Mouse (Mus musculus) lung, postnatal 14 days (tissue): ENCODE measurements around the gene Arfgef2.

Source experiments
- DNase-seq: peaks from one replicate; pipeline ENCODE4 v3.0.0; 2021

Arfgef2 gene

GRCm38 (mm10) chr2:166865476-166865875 is 60.1 kb downstream of the Arfgef2 start:
- DNase-seq = no peak

GRCm38 (mm10) chr2:166870271-166870865 is 65.0 kb downstream of the Arfgef2 start:
- DNase-seq = no peak

DNA sequence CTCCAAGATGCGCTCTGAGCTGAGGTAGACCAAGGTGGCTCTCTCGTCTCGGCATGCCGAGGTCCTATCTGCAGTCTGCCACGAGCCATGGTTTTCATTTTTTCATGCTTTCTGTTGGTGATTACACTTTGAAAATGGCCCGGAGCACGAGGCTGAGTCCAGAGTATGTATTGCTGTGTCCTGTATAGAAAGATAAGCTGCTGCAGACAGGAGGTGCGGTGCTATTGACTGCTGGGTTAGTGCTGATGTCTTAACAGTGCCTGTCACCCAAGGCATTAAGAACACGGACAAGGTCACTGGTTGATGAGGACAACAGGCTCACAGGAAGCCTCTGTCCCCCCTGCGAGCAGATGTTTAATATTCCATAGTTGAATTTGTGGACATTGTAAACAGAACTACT is 65.5 kb downstream of the Arfgef2 start:
- no peak for DNase-seq

DNA sequence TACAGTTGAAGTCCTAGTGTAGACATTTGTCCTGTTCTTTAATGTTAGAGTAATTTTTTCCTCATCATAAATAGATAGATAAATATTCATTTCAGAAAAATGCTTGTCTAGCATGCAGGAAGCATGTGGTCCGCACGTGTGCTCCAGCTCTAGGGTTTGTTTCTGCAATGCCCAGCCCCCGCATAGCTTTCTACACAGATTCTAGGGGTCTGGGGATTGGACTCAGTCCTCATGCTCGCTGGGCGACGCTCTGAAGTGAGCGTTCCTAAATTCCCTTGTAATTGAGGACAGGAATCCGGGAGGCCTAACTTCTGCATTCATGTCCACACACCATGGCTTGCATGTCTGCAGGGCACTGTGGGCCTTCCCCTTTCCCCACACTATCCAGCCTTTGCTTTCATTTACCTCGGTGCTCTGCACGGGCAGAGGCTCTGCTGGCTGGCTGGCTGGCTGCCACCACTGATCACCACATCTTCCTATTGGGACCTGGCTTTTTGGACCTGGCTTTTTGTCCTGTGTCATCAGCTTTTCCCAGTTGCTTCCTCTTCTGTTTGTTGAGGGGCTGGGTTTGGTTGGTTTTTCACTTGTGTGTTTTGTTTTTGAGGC is 69.4 kb downstream of the Arfgef2 start:
- DNase-seq = no peak

- no peak for DNase-seq
Measured at GRCm38 (mm10) chr2:166875561-166875960, 70.2 kb downstream of the Arfgef2 start.

GRCm38 (mm10) chr2:166876331-166876730 is 70.9 kb downstream of the Arfgef2 start:
- no peak for DNase-seq

GRCm38 (mm10) chr2:166885066-166885465 is 79.7 kb downstream of the Arfgef2 start:
- DNase-seq = no peak

DNA sequence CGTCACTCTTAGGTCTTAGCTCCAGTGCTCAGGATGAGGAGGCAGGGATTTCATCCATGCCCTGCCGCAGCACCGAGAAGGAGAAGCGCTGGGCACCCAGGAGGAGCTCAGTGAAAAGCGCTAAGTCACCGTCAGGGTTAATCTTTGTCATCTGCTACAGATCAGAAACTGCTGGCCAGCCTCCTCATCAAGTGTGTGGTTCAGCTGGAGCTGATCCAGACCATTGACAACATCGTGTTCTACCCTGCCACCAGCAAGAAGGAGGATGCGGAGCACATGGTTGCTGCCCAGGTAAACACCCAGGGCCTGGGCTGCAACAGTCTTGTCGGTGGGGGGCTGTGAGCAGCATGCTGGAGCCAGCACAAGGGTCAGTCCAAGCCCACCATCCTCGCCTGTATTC is 80.2 kb downstream of the Arfgef2 start:
- DNase-seq = no peak

GRCm38 (mm10) chr2:166886231-166886630 is 80.8 kb downstream of the Arfgef2 start:
- no peak for DNase-seq

DNA sequence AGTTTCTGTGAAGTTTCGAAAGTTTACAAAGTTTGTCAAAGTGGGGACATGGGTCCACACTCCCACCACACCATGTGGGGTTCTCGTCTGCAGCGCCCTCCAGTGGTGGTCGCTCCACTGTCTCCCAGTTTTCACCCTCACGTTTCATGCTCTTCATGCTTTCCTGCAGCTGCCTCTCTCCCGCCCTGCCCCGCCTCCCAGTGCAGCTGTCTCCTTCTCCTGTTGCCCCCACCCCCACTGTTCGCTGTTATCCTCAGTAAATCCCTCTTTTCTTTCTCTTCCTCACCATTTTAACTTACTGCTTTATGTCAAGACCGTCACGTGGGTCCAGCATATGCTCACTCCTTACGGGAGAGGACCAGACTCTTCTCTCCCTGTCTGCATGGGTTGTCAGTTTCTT is 82.4 kb downstream of the Arfgef2 start:
- no peak for DNase-seq

GRCm38 (mm10) chr2:166891366-166891880 is 86.0 kb downstream of the Arfgef2 start:
- DNase-seq = no peak

DNA sequence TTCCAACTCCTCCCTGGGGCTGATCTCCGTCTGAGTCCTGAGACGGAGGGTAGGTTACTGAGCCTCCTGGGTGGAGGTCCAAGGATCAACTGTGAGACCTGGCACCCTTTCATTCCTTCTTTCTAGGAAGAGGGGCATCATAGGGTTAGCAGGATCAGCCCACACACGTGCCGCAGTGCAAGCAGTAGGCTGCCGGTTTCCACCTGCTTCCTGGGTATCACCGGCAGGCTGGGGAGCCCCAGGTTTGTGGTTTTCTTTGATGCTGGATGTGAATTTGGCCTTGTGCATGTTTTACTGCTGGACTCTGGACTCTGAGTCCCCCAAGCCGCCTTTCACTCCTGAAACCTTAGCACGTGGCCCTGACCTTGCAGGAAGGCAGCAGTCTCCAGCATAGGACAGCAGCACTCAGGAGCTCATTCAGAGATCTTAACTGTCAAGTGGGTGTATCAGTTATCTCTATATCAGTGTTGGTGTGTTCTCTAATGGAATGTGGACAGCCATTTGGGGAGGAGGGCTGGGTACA is 86.8 kb downstream of the Arfgef2 start:
- no peak for DNase-seq

DNA sequence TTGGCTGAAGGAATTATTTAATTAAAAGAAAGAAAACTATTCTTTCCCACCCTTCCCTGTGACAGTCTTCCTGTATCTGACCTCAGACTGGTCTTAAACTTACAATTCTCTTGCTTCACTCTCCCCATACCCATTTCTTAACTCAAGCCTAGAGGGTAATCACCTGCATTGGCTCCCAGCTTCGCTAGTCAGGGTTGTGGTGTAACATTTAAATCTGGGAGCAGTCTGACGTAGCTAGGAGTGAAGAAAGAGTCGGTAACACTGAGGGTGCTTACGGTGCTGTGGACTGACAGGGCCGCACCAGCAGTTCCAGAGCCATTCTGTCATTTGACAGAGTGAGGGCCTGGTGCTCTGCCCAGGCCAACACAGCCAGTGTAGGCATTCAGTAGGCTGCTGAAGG is 87.6 kb downstream of the Arfgef2 start:
- no peak for DNase-seq

DNA sequence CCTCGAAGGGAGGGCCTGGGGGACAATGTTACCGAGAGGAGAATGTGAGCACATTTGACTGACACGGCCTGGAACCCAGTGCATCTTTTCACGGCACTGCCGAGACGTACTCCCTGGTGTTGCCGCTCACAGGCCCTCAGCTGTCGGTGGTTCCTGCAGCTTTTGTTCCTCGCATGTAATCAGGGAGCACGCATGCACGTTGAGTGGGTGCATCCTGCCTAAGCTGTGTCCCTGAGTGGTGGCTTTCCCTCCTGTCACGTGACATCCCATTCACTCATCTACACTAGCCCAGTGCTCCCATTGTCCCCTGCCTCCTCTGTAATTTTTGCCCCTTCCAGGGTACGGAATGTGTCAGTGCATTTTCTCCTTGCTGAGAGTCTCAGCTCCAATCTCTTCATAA is 91.0 kb downstream of the Arfgef2 start:
- no peak for DNase-seq

GRCm38 (mm10) chr2:166896974-166897373 is 91.6 kb downstream of the Arfgef2 start:
- no peak for DNase-seq

DNA sequence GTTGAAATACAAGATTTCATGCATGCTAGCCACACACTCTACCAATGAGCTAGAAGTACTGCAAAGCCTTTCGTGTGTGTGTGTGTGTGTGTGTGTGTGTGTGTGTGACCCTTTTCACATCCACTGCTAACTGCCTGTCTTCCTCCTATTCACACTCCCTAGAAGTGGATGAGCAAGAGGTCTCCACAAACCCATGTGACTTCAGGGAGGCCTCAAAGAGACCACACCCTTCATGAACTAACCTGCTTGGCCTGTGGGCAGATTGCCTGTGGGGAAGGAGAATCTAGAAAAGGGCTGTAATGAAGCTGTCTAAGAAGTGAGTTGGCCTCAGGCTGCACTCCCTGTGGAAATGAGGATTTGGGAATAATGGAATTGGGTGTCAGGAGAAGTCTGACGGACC is 93.8 kb downstream of the Arfgef2 start:
- DNase-seq = no peak

DNA sequence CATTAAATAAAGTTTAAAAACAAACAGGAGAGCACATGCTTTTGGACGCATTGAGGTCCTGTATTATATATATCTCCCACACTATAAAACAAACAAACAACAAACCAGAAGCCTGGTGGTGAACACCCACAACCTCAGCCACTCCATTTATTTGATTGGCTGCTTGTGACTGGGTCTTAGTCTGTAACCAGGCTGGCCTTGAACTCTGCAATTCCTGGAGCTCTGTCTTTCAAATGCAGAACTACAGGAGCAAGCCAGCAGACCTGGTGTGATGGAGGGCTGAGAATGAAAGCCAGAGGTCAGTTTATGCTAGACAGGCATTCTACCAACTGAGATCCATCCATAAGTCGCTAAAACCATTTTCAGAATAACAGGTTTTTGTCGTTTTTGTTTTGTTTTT is 94.4 kb downstream of the Arfgef2 start:
- no peak for DNase-seq

DNA sequence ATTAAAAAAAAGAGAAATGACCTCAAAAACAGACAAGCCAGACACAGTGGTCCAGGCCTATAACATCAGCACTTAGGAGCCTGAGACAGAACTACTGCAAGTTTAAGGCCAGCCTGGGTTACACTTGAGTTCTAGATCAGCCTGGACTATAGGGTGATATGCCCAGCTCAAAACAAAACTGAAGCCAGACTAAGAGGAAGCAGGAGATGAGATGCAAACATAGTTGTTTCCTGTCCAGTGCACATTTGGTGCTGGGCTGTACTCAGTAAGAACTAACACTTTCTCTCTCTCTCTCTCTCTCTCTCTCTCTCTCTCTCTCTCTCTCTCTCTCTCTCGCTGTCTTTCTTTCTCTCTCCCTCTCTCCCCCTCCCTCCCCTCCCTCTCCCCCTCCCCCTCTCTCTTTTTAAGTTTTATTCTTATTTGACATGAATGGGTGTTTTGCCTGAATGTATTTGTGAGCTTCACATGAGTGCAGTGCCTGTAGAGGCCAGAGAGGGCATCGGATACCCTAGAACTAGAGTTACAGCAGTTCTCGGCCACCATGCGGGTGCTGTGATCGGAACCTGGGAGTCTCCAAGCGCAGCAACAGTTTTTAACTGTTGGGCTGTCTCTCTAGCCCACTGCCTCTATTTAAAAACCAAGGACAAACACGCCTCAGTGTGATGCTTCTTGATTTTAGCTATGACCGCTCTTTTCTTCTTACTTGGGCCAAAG is 95.6 kb downstream of the Arfgef2 start:
- no peak for DNase-seq

GRCm38 (mm10) chr2:166903719-166904282 is 98.4 kb downstream of the Arfgef2 start:
- no peak for DNase-seq

DNA sequence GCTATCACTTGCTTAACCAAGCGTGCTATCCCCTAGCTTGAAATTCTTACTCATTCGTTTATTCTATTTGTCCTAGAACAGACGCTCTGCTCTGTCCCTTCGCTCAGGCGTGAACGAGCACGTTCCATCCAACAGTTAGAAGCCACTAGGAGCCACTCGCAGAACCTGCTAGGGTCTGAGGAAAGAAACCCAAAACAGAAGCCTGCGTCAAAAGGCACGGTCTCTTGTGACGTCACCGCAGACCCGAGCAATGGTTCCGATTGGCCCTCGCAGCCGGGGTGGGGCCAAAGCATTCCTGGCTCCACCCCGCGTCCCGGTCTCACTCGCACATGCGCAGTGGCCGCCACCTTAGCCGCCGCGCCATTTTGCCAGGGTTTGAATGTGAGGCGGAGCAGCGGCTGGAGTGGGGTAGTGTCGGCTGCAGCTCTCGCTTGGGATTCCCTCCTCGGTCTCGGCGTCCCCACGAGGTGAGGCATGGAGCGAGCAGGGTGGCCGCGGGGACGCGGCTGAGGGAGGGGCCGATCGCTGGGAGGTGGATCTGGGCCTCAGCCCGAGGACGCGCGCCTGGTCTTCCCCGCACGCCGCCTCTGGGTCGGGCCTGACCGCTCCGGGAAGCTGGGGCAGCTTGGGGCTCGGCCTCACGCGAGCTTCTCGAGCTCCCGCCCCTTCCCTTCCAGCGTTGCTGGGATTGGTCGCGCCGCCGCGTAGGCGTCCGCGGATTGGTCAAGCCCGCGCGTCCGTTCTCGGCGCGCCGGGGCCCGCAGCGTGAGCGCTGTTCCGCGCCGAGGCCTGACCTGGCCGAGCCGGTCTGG is 100.5 kb downstream of the Arfgef2 start, which contains the start of gene Cse1l:
Gene Cse1l (plus strand): TSS at position 330 of the 812 bp plus-strand sequence.
- DNase-seq = peak; percentile 98

- DNase-seq = peak; percentile 13
Measured at GRCm38 (mm10) chr2:166906523-166907182, 101.3 kb downstream of the Arfgef2 start.

GRCm38 (mm10) chr2:166909729-166910128 is 104.3 kb downstream of the Arfgef2 start:
- no peak for DNase-seq
